Mouse (Mus musculus): ENCODE data around the gene Rp2.
"Not testable (repeated sequence)": the region's sequence is repeated elsewhere in the genome, so short reads cannot be mapped to it uniquely, and the experiment has no call there.

Gene Rp2

DNA sequence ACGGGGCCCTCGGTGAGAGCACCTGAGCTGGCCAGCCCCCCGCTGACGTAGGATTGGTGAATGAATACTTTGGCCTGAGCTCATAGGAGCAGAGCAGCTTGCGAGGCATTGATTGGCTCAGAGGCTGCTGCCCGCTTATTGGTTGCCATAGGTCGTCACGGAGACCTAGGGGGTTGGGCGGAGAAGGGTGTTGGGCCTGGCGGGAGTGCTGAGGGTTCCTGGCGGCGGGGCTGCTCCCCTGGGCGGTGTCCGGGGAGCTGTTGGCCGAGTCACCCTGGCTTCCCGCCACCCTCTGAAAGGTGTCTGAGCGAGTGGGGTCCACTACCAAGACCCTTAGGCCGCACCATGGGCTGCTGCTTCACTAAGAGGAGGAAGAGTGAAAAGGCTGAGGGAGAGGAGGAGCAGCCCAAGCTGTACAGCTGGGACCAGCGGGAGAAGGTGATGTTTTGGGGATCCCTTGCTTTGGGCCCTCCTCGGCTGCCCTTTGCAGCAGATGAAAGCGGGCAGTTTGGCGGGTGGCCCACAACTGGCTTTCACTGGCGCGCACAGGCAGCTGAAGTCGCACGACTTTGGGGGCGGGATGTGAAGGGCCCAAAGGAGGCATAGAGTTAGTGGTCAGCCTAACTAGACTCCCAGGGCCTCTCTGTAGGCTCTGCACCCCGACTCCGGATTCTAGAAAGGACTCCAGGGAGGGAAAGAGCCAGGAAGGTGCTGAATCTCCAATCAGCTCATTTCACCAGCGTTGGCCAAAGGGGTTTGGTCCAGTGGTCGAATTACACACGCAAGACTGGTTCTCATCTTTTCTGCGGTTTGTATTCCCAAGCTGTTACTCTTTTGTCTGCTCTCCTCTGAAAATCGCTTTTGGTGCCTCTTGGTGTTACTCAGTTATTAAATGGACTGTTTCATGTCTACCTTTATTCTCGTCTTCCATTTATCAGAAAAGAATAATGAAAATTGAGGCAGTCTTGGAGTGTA, at the start of gene Rp2:
Gene Rp2, plus strand, starts transcription at position 91 of the 975 bp plus-strand sequence.
- DNase-seq (ENCODE audit: low spot score in 2 of 2) = peak; percentile 68 to 72

DNA sequence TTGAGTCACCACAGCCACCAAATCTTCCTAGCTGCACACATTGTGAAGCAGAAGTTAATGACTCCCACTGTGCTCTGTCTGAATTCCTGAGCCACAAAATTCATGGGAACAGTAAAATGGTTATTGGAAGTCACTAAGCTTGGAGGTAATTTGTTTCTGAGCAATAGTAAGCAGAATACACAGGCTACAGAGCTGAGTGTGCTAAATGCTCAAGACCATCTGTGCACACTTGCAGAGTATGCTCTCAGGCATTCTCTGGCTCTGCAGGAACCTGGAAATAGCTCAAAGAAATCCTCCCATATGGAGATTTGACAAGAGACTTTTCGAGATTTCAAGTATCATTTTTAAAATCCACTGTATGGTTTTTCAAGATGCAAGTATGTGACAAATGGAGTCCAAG, 31.5 kb upstream of the Rp2 start:
- no peak for DNase-seq (ENCODE audit: low spot score in 2 of 2)

DNA sequence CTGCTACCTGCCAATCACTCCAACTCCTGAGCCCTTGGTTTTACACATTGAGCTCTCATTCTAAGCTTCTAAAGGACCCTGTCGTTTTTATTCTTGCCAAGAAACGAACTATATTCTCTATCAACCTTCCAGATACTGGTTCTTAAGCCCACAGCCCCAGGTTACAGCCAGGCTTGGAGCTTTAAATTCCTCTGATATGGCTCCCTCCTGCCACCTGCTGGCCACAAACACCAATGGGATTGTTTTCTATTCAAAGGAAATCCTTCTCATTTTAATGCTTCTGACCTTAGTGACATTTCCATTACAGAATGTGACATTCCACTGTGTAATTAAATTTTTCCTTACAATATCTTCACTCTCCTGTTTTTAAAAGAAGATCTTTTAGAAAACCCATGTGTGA, 28.6 kb upstream of the Rp2 start:
- DNase-seq (ENCODE audit: low spot score in 2 of 2) = peak in 1 of 2 experiments; percentile 44

DNA sequence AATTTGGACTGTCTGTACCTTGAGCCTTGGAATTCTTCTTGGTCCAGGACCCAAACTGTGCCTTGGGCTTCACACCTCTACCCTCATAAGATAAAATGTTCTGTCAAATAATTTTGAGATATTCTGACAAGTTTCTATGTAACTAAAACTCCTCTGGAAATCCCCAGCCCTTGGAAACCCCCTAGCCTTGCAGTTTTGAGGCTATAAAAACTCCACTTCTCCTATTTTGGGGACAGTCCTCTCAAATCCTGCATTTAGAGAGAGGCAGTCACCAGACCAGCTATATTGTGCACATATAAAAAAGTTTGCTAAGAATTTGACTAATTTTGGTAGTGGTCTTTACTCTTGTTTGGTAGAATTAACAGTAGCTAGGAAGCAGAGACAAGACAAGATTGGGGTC, 19.3 kb upstream of the Rp2 start:
- no peak for DNase-seq (ENCODE audit: low spot score in 2 of 2)

DNA sequence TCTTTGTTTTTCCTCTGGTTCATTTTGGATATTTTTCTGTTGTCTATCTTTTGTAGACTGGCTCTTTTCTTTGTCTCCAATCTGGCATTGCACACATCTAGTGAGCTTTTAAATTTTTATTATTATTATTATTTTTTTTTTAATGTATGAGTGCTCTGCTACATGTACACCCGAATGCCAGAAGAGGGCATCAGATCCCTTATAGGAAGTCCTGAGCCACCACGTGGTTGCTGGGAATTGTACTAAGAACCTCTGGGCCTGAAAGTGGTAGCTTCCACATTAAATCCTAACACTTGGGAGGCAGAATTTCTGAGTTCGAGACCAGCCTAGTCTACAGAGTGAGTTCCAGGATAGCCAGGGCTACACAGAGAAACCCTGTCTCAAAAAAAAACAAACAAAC, 17.9 kb upstream of the Rp2 start:
- no peak for DNase-seq (ENCODE audit: low spot score in 2 of 2)

DNA sequence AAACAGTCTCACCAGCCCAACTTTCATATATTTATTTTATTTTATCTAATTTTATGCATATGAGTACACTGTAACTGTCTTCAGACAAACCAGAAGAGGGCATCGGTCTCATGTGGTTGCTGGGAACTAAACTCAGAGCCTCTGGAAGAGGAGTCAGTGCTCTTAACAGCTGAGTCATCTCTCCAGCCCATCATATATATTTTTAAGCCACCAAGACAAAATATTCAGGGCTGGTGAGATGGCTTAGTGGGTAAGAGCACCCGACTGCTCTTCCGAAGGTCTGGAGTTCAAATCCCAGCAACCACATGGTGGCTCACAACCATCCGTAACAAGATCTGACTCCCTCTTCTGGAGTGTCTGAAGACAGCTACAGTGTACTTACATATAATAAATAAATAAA, 14.0 kb upstream of the Rp2 start:
- not testable (repeated sequence) for DNase-seq (ENCODE audit: low spot score in 2 of 2)

DNA sequence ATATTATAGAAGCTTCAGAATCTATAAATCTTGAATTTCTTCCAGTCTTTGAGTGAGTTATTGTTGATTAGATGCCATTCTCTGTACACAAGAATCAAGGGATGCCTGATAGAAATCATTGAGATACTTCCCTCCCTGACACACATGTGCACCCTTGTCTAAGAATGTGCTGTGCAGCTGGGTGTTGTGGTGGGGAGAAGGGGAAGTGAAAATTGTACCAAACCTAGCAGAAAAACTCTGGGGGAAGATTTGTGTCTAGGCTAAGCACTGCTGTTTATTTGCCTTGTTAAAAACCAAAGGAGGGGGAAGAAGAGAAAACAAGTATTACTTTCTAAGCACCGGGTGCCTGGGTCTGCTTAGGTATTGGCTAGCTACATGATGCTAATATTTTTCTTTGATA, 9.0 kb upstream of the Rp2 start:
- no peak for DNase-seq (ENCODE audit: low spot score in 2 of 2)

DNA sequence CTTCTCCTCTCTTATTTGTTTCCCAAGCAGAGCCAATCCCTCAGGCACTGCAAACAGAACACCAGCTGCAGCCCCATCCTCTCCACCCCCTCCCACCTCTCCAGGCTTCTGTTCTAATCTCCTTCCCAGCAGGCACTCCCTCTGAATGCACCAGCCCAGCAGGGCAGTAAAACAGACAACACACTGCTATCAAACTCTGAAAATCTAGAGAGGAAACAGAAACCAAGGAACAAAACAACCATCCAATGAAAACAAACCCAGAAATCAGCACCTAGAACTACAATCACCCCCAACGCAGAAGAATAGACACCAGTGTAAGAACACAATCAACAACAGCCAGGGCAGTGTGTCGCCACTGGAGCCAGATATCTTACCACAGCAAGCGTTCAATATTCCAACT, 8.0 kb upstream of the Rp2 start:
- DNase-seq (ENCODE audit: low spot score in 2 of 2) = no peak

DNA sequence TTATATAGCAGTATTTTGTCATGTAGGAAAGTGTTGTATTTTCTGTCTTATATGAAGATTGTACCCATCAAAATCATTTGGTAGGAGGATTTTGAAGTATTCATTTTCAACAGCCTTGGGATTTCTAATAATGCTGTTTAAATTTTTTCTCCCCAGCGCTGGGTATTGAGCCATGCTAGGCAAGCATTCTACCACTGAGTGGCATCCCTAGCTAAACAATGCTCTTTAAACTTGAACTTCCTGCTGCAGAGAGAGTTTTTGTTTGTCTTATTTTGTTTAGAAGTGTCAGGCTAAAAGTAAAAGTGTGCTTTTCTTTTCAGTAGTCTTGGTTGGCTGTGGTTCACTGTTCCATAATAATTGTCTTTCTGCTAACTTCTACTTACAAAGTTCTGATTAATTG, 1.8 kb downstream of the Rp2 start:
- DNase-seq (ENCODE audit: low spot score in 2 of 2) = no peak

DNA sequence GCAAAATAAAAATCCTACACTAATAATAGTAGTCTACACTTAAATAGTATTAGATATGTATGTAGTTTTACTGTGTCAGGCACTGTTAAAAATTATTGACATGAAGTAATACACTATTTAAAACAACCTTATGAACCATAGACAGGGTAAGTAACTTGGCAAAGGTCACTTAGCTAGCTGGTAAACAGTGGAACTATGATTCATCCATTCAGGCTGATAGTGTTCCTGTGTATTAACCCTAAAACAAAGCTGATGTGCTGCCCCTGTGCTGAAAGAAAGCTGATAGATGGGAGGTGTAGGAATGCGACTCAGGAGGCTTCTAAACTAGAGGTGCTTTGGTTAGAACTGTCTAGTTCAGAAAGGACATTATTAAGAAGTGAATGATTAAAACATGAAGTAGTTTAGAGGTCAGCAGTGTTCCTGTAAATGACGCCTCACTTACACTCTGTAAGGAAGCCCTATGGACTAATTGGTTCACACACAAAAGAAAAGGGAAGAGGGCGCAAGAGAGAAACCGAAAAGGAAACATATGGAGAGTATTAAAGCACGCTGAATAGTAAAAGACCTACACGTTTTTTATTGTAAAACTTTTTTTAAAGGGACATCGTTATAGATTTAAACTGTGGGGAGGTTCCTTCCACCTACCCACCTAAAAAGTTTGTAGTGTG, 15.2 kb downstream of the Rp2 start:
- no peak for DNase-seq (ENCODE audit: low spot score in 2 of 2)

DNA sequence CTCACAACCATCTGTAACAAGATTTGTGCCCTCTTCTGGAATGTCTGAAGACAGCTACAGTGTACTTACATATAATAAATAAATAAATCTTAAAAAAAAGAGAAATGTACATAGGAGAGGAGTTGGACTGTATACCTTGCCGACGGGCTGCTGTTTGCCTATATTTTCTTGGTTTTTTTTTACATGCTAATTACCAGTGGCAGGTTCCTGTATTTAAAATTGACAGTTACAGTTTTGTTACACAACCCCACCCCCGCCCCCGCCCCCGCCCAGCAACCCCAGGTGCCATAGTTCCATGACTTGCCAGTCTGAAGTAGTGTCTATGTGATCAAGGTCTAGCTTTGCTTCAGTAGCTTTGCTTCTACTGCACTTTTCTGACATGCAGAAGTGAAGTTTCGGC, 18.0 kb downstream of the Rp2 start:
- DNase-seq (ENCODE audit: low spot score in 2 of 2) = no peak

DNA sequence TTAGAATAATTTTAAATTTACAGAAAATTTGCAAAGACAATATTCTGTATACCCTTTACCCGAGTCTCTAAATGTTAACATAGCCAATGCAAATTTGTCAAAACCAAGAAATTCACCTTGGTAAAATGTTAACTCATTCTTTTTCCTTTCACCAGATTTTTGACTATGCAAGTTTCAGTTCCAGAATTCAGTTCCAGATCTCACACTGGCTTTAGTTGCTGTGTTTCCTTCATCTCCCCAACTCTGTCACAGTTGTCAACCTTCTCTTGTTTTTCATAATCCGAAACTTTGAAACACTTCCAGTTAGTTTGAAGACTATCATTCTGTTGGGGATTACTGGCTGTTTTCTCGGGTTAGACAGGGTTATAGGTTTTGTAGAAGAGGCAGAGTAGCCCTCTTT, 22.7 kb downstream of the Rp2 start:
- DNase-seq (ENCODE audit: low spot score in 2 of 2) = no peak

DNA sequence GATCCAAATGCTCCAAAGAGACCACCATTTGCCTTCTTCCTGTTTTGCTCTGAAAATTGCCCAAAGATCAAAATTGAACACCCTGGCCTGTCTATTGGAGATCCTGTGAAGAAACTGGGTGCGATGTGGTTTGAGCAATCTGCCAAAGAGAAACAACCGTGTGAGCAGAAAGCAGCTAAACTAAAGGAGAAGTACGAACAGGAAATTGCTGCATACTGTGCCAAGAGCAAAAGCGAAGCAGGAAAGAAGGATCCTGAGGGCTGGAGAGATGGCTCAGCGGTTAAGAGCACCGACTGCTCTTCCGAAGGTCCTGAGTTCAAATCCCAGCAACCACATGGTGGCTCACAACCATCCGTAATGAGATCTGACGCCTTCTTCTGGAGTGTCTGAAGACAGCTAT, 27.7 kb downstream of the Rp2 start:
- DNase-seq (ENCODE audit: low spot score in 2 of 2) = not testable (repeated sequence)

DNA sequence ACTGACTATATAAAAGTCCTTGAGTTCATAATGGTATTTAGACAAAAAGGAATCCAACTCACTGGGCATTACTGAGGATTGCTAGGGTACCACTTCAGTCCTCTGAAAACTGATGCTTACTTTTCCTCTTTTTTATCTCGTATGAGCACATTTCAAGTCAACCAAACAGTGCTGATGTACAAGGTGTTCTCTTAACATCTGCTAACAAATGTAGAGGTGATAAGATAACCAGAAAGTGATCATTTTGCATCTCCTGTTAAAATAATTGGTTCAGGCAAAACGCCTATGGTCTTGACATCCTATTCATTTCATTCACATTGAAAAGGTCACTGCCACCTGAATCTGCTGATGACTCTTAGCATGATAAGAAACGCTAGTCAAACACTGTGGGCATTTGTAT, 28.7 kb downstream of the Rp2 start:
- no peak for DNase-seq (ENCODE audit: low spot score in 2 of 2)

DNA sequence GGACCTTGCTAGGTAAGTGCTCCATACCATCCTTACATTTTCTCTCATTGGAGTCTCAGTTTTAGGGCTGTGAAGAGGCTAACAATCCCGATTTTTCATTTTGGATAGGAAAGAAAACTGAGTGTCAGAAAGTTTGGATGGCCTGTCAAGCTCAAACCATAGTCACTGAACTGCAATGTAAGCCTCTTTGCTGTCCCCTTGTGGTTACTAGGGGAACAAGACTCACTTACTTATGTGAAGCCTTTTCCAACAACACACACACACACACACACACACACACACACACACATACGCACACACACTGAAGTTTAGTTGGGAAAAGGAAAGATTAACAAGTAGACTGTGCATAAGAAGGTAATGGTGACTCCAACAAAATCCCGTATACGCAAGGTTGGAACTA, 39.8 kb downstream of the Rp2 start:
- no peak for DNase-seq (ENCODE audit: low spot score in 2 of 2)

DNA sequence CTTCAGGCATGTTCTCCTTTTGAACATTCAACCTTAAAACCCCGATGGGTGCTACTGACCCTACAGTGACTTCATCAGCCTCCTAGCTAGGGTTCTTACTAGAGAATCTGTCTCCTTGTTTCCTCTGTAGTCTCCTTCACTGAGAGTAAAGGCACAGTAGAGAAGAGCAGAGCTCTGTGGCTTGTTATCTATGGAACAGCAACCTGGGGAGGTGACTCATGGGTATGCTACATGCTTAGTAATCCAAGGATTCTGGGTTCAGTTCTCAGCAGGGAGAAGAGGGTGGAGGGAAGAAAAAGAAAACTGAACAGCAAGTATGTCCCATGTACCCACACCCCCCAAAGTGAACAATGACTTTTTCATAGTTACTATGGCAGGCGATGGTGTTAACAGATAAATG, 42.6 kb downstream of the Rp2 start:
- no peak for DNase-seq (ENCODE audit: low spot score in 2 of 2)

DNA sequence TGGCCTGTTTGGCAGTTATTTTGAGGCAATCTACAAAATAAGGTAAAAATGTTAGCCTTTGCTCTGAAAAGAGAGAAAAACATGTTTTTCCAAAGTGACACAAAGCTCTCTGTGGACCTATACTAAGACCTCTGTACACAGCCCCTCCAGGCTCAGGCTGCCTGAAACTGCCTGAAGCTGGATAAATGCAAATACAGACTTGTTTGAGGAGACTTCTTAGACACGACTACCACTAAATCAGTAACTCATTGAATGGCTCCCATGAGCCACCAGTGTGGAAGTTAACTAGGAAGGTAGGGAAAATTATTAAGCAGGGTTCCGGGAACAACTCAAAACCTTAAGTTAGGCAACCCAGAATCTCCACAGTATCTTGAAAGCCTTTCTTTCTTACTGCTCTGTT, 43.4 kb downstream of the Rp2 start:
- DNase-seq (ENCODE audit: low spot score in 2 of 2) = no peak

DNA sequence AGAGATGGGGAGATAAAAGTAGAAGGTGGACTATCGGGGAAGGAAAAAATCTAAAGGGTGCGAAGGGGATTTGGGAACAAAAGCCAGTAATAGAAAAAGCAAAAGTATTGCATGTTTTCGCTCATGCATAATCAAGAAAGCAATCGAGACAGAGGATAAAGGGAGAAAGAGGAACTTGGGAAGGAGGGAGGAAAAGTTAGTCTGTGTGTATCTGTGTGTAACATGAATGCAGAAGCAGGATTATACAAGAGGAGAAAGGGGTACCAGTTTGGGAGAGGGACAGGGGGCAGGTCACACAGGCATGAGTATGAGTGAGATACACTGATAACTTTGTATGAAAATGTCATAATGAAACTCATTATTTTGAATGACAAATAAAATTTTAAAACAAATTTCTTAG, 47.1 kb downstream of the Rp2 start:
- no peak for DNase-seq (ENCODE audit: low spot score in 2 of 2)

DNA sequence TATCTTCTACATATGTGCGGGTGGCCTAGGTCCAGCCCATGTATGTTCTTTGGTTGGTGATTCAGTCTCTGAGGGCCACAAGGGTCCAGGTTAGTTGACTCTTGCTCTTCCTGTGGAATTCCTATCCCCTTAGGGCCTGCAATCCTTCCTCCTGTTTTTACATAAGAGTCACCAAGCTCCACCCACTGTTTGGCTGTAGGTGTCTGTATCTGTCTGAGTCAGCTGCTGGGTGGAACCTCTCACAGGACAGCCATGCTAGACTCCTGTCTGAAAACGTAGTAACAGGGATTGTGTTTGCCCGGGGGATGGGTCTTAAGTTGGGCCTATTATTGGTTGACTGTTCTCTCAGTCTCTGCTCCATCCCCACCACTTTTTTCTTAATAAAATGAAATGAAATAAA, 47.9 kb downstream of the Rp2 start:
- no peak for DNase-seq (ENCODE audit: low spot score in 2 of 2)

DNA sequence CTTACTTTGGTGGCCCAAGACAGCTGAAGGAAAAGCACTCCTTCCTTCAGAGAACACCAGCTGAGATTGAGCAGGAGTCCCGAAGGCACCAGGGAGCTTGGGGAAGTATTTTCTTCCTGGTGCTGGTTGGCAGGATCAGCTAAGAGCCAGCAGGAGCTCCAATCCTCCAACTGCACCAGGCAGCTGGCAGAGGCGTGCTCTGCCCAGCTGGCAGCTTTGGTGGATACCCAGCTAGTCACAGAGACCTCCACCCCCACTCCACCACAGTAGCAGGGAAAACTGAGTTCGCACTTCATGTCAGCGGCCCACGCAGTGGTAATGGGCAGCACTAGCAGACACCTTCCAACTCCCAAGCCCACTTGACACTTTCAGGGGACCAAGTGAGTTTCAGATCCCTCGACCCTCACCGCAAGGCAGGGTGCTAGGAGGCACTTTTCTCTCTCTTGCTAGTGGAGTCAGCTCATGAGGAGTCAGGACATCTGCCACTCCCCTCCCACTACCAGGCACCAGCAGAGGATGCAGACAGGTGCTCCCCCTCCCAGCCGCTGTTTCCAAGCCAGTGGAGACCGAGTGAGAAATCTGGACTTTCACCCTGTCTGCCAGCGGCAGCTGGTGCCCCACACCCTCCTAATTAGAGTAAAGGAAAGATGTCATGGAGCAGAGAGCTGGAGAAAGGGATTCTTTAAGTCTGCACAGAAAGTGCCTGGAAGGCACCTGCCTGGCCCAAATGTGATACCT, 50.8 kb downstream of the Rp2 start:
- DNase-seq (ENCODE audit: low spot score in 2 of 2) = peak; percentile 5 to 6

DNA sequence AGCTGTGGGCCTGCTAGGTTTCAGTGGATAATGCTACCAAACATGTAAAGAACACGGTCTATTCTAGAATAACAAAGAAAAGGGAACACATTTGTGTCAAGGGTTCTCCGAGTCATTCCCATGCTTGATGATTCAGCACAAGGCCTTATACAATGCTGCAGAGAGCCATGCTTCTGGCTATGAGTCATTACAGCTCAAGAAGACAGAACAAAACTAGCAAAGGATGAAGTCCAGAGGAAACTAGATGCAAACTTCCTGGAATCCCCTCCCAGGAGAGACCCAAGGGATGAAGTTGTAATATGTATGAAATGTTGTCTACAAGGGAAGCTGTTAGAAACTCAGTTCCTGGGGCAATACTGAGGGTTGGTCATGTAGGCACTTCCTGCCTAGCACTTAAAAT, 54.2 kb downstream of the Rp2 start:
- DNase-seq (ENCODE audit: low spot score in 2 of 2) = no peak

DNA sequence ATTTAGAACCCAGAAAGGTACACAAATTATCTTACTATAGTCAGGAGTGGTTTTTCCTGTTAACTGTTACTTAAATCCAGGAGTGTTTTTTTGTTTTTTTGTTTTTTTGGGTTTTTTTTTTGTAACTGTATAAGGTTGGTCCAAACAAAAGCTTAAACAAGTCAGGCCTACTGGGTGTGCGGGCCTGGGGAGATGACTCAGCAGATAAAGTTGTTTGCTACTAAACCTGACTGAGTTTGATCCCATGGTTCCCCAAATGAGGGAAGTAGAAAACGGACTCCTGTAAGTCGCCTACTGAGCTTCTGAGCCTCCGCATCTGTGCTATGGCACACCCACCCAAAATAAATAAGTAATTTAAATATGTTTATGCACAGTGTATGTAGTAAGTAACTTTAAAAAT, 55.3 kb downstream of the Rp2 start:
- DNase-seq (ENCODE audit: low spot score in 2 of 2) = no peak
